In the genomic region with DNA sequence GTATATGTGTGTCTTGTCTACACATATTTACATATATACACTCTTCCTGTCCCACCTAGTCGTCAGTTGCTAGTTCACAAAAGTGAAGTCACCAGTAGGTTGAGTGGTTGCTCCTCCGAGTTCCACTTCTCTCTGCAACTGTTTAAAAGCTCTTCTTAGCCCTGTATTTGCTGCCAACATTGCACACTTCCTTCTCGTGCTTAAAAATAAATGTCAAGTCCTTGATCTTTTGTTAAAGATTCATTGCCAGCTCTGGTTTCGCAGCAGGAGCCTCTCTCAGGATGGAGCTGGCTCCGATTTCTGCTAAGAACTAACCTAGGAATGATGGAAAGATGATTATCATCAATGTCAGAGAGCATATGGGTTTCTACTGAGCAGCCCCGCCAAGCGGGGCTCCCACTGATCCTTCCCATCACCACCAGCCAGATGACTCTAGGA, we compare ENCODE assay signal across 9 mouse cellular contexts. TPM values are rescaled to one million over a fixed set of nuclear protein-coding genes. Genes with fewer than 3 reads are reported as not detected.
DNase-seq lines count a peak whose midpoint lies in the region; ATAC-seq and TF ChIP-seq lines count a peak whose summit lies in the region.
"Had no signal": no experiment of that assay in that cellular context is flagged by ENCODE, and none has a peak within 500 bp of the region (broad histone marks: within the 10 kb centered on the region; RNA-seq: fewer than 3 reads in every experiment).

No protein-coding gene starts in this region.

- no peaks in the 10 kb centered on the region for H3K27me3 ChIP-seq in spleen, adult 2 months (ENCODE audit: control insufficient read depth, insufficient read depth, low read length)
- no peaks in the 10 kb centered on the region for H3K27me3 ChIP-seq in stomach, postnatal 0 days (ENCODE audit: control insufficient read depth, insufficient read depth, low read length)

- H3K36me3 ChIP-seq in spleen, adult 2 months (ENCODE audit: control insufficient read depth, insufficient read depth, low read length): no peaks in the 10 kb centered on the region
- no peaks in the 10 kb centered on the region for H3K36me3 ChIP-seq in stomach, postnatal 0 days (ENCODE audit: control insufficient read depth, insufficient read depth, low read length)

- H3K4me1 ChIP-seq in spleen, adult 2 months (ENCODE audit: control insufficient read depth, insufficient read depth, insufficient read length): peaks cover 8% of the 10 kb centered on the region
- 0 out of 2 replicates have a peak, but pooled peaks cover 2% of the 10 kb centered on the region for H3K4me1 ChIP-seq in stomach, postnatal 0 days (replicated peaks; ENCODE audit: control insufficient read depth, insufficient read depth)

- TF ChIP-seq EP300 in stomach, postnatal 0 days (optimal IDR thresholded peaks at IDR 0.05): no peak

- TF ChIP-seq POLR2A in spleen, adult 2 months (IDR thresholded peaks at IDR 0.05; ENCODE audit: low read depth, low read length): no peak

- H3K4me3 ChIP-seq in spleen, adult 2 months (ENCODE audit: extremely low read depth, insufficient read depth, insufficient read length): no peak overlapping the region; the same call in 1 of the 2 replicates
- no peak overlapping the region for H3K4me3 ChIP-seq in stomach, postnatal 0 days (ENCODE audit: low read depth, low read length)

- H3K9ac ChIP-seq in stomach, postnatal 0 days (ENCODE audit: low read length): no peak overlapping the region

- WGBS in spleen, adult 2 months: 26% methylated on average over 7 of the region's 7 CpGs
- 27% methylated on average over 7 of the region's 7 CpGs for WGBS in stomach, postnatal 0 days

- H3K4me2 ChIP-seq in stomach, postnatal 0 days (replicated peaks; ENCODE audit: low read depth): peak overlapping the region; percentile 9; the same call in 1 of the 2 replicates

- ATAC-seq in granulocyte monocyte progenitor cell, adult 5-6 weeks (replicated peaks; ENCODE audit: poor library complexity, severe bottlenecking): peak; percentile 42; the same call in 1 of the 2 replicates
- no peak for ATAC-seq in stomach, postnatal 0 days (ENCODE audit: low FRiP score, low TSS enrichment)

- no peak for TF ChIP-seq CTCF in spleen, adult 2 months (IDR thresholded peaks at IDR 0.05; ENCODE audit: extremely low read depth, insufficient read depth, insufficient read length, insufficient replicate concordance)
- TF ChIP-seq CTCF in stomach, postnatal 0 days (IDR thresholded peaks at IDR 0.05; ENCODE audit: low read depth): no peak

- DNase-seq in adrenal gland, adult (ENCODE audit: inconsistent age in 2 of 2, low spot score in 1 of 2): peak; percentile 52 to 89
- no peak for DNase-seq in adrenal gland, adult 18-20 months (ENCODE audit: low spot score in 2 of 2)
- no peak for DNase-seq in spleen, adult 2 months (ENCODE audit: low read depth in 1 of 2, low spot score in 2 of 2)
- no peak for DNase-seq in spleen, postnatal 14 days (ENCODE audit: low spot score in 2 of 2)
- no peak for DNase-seq in stomach, postnatal 0 days (ENCODE audit: low spot score)
- DNase-seq in ovary, postnatal 10 days (ENCODE audit: low spot score): no peak
- DNase-seq in gastrocnemius, postnatal 36 days: no peak
- DNase-seq: thymus, adult 18-20 months had no signal

- intact Hi-C loops in gastrocnemius, postnatal 36 days (cut with DNase I): no loop called here

- H3K27ac ChIP-seq in spleen, adult 2 months (ENCODE audit: insufficient read depth, low read length): peak overlapping the region; percentile 55; the same call in 1 of the 2 replicates
- peak overlapping the region; percentile 56 for H3K27ac ChIP-seq in stomach, postnatal 0 days (replicated peaks)

- no peaks in the 10 kb centered on the region for H3K9me3 ChIP-seq in stomach, postnatal 0 days (ENCODE audit: control insufficient read depth, low read length)

RNA-seq across cellular contexts. Expression of gene Dhx40, which starts 43.7 kb away (rescaled TPM):
- 10 to 100 TPM; 21.2 to 27.0 TPM for total RNA-seq in adrenal gland, adult 18-20 months (2021)
- 2.1 and 2.4 TPM in 2 replicates for polyA plus RNA-seq in spleen, adult 2 months (2012; rRNA removed)
- 16.3 and 19.3 TPM in 2 replicates for total RNA-seq in granulocyte monocyte progenitor cell, adult 5-6 weeks (2014; fragmentation: Nextera tagmentation)
- total RNA-seq in granulocyte monocyte progenitor cell, adult 5-6 weeks (2017): 31.7 and 31.9 TPM in 2 replicates
- polyA plus RNA-seq in stomach, postnatal 0 days (2015; fragmentation: Nextera tagmentation; extraction: Ambion mirVana): 12.8 and 13.1 TPM in 2 replicates
- 10 to 100 TPM; 11.2 to 12.7 TPM for total RNA-seq in gastrocnemius, postnatal 36 days (2021)

Comparison
In these comparisons a context has a peak if more than half of its experiments do, and no peak if none do; other contexts are left out.
1. DNase-seq: peak in adrenal gland, adult (2 of 2); none in adrenal gland, adult 18-20 months (0 of 2), spleen, adult 2 months (0 of 2), spleen, postnatal 14 days (0 of 2), stomach, postnatal 0 days (single experiment), ovary, postnatal 10 days (single experiment) and gastrocnemius, postnatal 36 days (0 of 2).